Mouse (Mus musculus) Muller cell, postnatal 12 days (primary cell): ENCODE data around the gene Derl2.

Source experiments
- DNase-seq: peaks from one replicate; pipeline ENCODE4 v3.0.0-alpha.2; 2015; ENCODE audit errors: inconsistent ontology term

Derl2 gene

GRCm38 (mm10) chr11:71019201-71020068, at the start of gene Derl2, which contains the start of gene Mis12:
Gene Derl2 (minus strand): TSS chr11:71019841.
Gene Mis12 (plus strand): TSS chr11:71019611.
- peak; percentile 99 for DNase-seq

- DNase-seq: no peak
These were observed 32.9 kb upstream of the Derl2 start for GRCm38 (mm10) chr11:71052554-71052953.

GRCm38 (mm10) chr11:71039526-71040298, 20.1 kb upstream of the Derl2 start:
- no peak for DNase-seq

- DNase-seq: peak; percentile 42
These were observed 13.6 kb upstream of the Derl2 start, which contains the start of gene 6330403K07Rik for GRCm38 (mm10) chr11:71033163-71033761. Gene 6330403K07Rik (minus strand): TSS chr11:71033513.

GRCm38 (mm10) chr11:71032491-71033162, 13.0 kb upstream of the Derl2 start:
- DNase-seq: peak; percentile 17

- DNase-seq: no peak
These were observed 12.4 kb upstream of the Derl2 start for GRCm38 (mm10) chr11:71032070-71032469.

- DNase-seq: no peak
These were observed 9.9 kb upstream of the Derl2 start for GRCm38 (mm10) chr11:71029403-71030118.

- DNase-seq: no peak
These were observed 8.6 kb upstream of the Derl2 start for GRCm38 (mm10) chr11:71028280-71028679.

- DNase-seq: no peak
These were observed 1.0 kb downstream of the Derl2 start for GRCm38 (mm10) chr11:71018416-71019200.

GRCm38 (mm10) chr11:71017051-71017450, 2.6 kb downstream of the Derl2 start:
- DNase-seq: no peak

GRCm38 (mm10) chr11:71012743-71013142, 6.9 kb downstream of the Derl2 start:
- no peak for DNase-seq

GRCm38 (mm10) chr11:71008321-71008720, 11.3 kb downstream of the Derl2 start:
- no peak for DNase-seq

- DNase-seq: no peak
These were observed 11.8 kb downstream of the Derl2 start for GRCm38 (mm10) chr11:71007831-71008230.

GRCm38 (mm10) chr11:71007026-71007425, 12.6 kb downstream of the Derl2 start:
- no peak for DNase-seq

- no peak for DNase-seq
These were observed 14.6 kb downstream of the Derl2 start for GRCm38 (mm10) chr11:71005046-71005445.

- peak; percentile 96 for DNase-seq
These were observed 15.3 kb downstream of the Derl2 start, which contains the start of gene Dhx33 for GRCm38 (mm10) chr11:71004316-71004773. Gene Dhx33 (minus strand): TSS chr11:71004437.

- DNase-seq: no peak
These were observed 15.9 kb downstream of the Derl2 start for GRCm38 (mm10) chr11:71003611-71004315.

GRCm38 (mm10) chr11:71001167-71001566, 18.5 kb downstream of the Derl2 start:
- DNase-seq: no peak

GRCm38 (mm10) chr11:70982557-70983228, 36.9 kb downstream of the Derl2 start, which contains the start of gene C1qbp:
Gene C1qbp (minus strand): TSS chr11:70983026.
- DNase-seq: peak; percentile 95
